Mouse (Mus musculus) megakaryocyte, embryonic 14.5 days (primary cell): ENCODE results near the gene Atn1.

Experiments used
- FLI1 ChIP-seq: IDR thresholded peaks from 2 replicates; pipeline ENCODE4 v1.6.1; 2012; ENCODE audit warnings: low read length, inconsistent platforms, mixed read lengths
- GATA1 ChIP-seq: IDR thresholded peaks from 3 replicates; pipeline ENCODE4 v1.6.1; 2012; ENCODE audit warnings: mixed read lengths, low read length, inconsistent platforms, borderline replicate concordance

DNA sequence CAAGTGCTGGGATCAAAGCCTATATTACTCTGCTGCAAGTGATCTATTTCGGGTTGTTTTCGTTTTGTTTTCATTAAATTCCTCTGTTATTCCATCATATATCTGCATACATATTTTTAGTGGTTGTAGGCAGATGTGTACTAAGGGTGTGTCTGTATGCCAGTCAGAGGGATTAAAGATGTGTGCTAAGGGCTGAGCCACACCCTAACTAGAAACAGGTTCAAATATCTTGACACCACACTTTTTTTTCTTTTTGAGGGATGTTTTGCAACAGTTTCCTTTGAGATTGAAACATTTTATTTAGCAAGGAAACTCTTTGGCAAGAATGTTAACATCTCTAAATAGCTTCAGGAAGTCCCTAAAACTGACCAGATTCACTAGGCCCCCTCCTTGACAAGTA is 39.9 kb upstream of the Atn1 start:
- TF ChIP-seq FLI1: no peak
- TF ChIP-seq GATA1: no peak
